Mouse (Mus musculus): Measurements from ENCODE around the gene Zeb2.

Gene Zeb2

DNA sequence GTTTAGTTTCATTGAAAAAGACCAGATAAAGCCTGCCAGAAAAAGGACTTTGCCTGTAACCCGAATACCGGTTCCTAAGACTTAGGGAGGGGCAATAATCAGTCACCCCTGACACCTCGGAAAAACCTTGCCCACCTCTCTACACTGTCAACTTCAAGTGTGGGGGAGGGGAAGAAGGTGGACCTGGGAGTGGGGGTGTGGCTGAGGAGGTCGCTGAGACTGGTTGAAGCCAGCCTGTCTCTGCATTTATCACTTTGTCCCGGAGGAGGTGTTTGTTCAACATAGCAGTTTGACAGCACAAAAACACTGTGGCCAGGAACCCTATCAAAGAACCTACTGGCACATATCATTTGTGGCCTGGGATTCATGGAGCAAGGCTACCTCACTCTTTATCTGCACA, 19.2 kb downstream of the Zeb2 start:
- no peak for DNase-seq (ENCODE audit: low read depth, low spot score)

DNA sequence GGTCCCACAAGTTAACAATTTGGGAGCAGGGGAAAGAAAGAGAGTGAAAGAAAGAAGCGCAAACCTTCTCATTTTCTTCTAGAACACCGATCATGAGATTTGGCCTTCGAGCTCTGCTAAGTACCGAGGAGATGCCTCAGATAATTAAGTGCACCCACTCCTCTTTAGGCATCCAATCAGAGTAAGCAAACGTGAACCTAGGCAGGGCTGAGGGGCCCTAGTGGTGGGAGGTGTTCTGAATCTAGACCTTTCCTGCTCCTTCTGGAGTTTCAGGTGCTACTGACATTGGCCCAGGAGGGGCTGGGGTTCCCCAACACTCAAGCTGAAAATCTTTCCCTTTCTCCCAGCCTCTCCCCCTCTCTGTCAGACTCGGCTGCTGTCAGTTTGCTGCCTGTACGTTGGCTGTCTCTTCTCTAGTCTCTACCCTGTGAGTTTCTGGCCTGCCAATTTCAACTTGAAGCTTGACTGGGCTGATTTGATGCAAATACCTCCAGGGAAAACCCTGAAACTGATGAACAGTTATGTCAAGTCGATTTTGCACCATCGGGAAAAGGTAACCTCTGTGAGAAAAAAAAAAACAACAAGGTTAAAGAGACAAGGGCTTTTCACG, 20.5 kb downstream of the Zeb2 start:
- no peak for DNase-seq (ENCODE audit: low read depth, low spot score)

DNA sequence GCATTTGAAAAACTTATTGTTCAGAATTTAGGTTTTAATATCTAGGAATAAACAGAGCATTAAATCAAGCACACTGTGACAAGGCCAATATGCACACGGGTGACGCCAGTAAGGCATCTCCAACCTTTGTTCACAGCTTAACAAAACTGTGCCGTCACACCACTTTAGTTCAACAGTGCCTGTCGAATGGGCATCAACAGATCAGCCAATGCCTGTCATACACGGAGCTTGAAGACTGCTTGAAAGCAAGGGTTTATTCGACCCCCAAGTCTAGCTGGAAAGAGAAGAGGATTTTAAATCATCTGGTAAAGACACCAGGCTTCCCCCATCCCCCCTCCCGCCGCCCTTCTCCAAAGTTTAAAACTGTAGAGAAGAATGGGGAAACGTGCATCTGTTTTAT, 21.4 kb downstream of the Zeb2 start:
- no peak for DNase-seq (ENCODE audit: low read depth, low spot score)

DNA sequence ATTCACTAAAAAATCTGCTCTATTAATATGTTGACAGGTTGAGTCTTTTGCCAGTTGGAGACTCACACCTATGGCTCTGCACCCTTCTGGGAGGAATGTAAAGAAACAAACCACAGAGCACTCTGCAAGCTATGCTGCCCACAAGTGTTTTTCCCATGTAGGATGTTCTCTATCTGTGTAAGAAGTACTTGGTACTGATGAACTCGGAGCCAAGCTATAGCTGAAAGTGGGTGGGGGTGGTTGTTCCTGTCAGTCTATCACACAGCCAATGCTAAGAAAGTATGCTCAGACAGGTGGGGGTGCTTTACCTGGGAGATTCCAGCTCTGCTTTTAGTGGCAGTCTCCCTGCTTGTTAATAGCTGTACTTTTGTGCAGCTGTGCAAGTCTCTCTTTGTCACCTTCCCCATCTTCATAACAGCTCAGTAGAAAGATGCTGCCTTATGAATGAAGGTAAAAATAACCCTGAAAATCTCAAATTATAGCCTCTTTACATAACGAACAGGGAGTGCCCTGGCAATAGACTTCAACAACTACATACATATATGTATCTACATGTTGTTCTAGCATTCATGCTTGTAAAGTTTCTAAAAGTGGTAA, 22.7 kb downstream of the Zeb2 start:
- no peak for DNase-seq (ENCODE audit: low read depth, low spot score)

DNA sequence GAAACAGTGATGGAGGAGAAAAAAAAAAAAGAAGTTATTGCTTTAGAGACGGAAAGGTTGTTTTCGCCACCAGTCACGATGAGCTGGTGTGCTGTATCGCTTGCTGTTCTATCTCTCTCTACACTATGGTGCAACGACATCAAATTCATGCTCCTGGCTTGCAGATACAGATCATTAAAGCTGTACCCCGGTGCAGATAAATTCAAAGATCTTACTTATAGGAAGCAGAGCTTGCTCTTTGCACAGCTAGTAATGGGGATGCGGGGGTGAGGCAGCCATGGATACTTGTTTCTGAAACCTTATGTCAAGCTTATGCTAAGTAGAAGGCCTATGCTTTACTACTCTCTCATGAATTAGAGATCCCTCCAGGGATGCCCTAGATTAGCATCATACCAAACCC, 23.7 kb downstream of the Zeb2 start:
- no peak for DNase-seq (ENCODE audit: low read depth, low spot score)

DNA sequence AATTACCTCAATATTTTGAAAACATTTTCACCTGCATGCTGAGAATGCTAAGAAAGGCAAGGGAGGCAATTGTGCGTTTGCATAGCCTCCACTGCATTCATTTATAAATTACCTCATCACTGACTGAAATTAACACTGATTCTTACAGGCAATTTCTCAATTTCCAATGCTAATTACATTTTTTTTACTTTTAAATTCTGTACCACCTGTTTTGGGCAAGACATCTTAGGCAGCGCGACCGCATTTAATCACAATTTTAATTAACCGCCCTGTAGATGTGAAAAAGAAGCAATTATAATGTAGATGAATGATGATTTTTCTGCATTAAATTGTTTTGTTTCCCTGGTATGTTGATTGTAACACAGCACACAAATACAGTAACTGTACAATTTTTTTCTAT, 24.5 kb downstream of the Zeb2 start:
- DNase-seq (ENCODE audit: low read depth, low spot score), result no peak

DNA sequence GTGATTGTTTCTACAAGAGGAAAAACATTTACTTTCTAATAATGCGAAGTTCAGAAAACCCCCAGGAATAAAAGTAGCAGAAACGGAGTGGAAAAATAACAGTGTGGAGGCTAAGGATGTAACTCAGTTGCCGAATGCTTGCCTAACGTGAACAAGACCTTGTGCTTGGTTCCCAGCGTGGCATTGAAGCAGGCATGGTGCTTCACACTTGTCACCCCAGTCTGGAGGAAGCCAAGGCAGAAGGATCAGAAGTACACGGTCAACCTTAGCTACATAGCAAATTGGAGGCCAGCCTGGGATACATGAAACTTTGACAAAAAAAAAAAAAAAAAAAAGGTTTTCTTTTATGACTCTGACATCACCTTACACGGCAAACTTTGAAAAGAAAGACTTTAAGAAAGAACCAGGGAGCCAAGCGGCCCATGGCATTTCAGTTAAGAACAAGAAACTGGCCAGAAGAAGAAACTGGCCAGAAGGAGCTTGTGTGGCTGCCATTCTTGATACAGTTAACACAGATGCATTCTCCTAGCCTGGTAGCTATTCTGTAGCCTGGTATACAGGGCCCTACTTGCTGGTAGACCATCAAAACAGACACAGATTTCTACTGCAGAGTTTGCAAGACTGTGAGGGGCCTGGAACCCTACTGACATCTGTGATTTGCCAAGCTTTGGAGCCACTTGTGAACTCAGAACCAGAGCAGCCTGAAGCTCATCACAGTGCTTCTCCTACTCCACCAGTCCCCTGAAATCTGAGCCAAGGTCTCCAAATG, 26.5 kb downstream of the Zeb2 start:
- DNase-seq (ENCODE audit: low read depth, low spot score), result no peak

DNA sequence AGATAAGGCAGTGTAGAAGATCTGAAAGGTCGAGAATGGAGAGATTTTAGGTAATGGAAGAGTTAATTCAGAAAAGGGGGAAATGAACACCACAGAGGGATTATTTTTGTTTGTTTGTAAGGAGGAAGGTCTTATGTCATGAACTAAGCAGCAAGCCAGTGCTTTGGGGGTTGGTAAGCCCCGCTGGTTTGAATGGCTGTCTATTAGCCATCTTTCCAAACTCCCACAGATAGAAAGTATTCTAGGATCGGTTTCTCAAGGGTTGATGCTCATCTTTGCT, 28.0 kb downstream of the Zeb2 start:
- DNase-seq (ENCODE audit: low read depth, low spot score), result no peak

DNA sequence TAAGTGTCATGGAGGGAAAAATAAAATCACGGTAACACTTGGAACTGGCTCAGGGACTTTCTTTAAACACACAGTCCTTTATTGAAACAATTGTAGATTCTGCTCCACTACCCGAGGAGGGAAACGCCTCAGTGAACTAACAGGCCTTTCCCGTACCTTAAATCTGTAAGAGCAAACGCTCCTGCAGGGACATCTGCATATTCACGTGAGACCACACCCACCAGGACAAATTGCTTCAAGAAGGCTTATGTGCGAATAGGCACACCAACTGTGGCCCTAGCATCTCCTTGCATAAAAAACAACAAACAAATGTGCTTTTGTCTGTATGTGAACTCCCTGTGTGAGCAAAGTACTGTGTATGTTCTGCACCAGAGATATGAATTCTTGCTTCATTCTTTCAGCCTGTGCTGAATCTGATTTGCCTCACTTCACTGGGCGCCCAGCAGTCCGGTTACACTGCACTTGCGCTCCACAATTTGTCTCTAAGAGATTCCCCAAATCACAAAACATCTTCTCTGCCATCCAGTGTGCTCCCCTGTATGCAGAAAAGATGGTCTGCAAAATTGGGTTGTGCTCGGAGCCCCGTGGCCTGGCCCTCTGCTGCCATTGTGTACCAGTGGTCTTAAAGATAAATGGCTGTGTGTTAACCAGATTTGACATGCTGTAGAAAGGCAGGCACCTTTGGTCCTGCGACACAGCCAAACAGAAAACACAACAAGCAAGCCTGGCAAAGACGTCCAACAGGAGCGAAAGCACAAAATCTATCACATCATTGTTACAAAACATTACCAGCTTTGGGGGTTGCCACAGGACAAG, 28.6 kb downstream of the Zeb2 start:
- no peak for DNase-seq (ENCODE audit: low read depth, low spot score)

DNA sequence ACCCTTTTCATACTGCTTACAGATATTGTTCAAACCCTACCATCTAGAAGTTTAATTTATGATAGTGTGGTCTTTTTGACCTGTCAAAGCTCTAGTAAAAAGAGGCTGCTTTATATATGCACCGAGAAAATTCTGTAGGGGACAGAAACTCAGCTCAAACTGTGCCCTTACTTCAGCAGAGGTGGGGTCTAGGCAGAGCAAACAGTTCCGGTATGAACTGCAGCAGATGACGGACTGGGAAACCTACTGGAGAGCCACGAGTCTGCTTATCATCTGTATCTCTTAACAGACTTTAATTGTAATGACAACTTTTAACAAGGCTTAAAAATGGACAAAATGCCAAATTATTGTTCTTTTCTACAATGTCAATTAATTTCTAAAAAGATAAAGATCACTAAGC, 30.0 kb downstream of the Zeb2 start:
- DNase-seq (ENCODE audit: low read depth, low spot score), result no peak

DNA sequence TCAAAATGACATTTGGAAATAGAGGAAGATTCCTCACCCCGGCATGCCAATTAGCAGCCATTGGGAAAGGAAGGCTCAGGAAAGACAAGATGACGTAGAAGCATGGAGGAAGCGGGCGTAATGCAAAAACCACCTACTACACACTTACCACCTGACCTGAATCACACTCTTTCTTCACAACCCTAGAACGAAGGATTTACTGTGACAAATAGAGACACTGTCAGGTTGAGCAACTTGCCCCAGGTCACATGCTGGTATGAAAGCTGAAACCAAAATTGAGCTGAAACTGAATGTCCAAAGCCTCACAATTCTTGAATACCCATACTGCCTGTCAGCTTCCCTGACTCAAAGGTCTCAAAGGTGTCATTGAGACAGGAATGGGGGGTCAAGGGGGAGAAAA, 31.5 kb downstream of the Zeb2 start:
- DNase-seq (ENCODE audit: low read depth, low spot score), result no peak

DNA sequence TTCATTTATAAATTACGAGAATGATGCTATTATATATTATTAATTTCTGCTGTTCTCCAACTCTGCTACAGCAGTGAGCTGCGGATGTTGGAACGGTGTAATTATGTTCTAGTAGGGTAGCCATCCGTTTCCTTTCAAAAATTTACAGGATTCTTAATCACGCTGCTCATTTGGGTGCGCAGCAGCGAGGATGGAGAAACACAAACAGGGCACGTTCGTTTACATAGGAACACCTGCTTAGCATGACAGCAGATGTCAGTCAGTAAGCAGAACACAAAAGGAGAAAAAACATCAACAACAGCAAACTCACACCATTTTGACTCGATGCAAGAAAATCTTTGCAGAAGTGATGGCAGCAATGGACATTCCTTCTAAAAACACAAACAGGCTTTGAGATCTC, 34.2 kb downstream of the Zeb2 start:
- DNase-seq (ENCODE audit: low read depth, low spot score), result no peak

DNA sequence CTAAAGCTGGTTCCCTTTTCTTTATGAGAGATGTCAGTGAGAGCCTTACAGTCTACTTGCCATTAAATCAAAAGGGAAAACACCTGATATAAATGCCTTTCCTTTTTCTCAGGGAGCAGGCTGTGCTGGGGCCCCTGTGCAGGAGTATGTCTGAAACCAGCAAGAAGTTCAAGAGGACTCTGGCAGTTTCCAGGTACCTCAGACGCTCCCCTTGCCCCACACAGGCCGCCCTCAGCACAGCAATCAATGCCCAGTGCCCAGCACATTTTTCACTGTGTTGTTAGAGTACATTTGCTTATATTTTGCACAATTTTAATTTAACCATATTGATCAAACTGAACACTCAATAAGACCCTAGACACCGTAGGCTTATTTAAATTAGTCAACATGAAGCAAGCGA, 35.6 kb downstream of the Zeb2 start:
- no peak for DNase-seq (ENCODE audit: low read depth, low spot score)

DNA sequence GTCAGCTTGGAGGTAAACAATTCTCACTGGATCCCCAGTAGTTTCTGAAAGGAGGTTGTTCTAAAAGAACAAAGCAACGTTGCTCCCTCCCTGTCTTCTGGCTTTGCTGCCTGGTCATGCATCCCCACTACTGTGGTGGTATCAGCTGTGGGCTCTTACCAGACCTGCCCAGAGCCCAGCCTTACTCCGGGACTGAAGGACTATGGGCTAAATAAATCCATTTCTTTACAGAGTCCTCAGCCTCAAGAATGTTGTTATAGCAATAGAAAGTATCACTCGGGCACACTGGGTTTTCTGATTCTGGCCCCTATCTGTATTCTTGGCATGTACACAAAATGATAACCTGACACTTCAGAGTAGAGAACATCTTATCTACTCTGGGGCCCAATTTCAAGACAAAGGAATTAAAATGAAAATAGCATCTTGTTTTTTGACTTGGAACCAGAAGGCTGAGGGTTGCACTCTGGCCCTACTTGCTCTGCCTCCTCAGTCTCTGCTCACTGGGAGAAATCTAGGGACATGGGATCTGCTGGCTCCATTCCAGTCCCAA, 39.2 kb downstream of the Zeb2 start:
- no peak for DNase-seq (ENCODE audit: low read depth, low spot score)

DNA sequence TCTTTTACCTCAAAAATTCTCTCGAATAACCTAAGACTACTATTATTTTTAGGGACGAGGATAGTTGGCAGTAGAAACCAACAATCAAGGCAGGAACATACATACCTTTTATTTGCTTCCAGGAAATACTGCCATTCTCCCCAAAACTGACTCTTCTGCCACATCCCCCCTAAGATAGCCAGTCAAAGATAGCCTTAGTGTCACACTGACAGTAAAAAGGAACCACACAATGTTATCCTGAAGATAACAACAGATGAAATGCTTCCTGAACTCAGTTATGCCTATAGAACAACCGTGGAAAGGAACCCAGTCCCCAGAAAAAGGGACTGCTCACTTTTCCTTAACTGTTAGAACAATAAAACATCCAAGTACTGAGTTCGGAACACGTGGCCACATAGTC, 39.8 kb downstream of the Zeb2 start:
- no peak for DNase-seq (ENCODE audit: low read depth, low spot score)

DNA sequence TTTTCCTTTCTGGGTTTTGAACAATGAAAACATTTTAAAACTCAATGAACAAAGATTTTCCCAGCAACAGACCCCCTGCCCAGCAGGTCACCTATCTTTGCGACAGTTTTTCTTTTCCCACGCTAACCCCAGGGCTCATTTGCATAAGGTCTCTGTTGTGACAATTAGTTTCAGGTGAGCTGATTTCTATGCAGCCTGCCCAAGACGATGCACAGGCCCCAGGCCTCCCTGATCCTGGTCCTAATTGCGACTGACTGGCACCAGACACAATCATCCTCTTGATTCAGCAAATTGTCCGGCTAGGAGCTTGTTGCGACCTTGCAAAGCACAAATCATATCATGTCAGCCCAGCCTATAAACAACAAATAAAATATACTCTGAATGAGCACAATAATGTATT, 44.2 kb downstream of the Zeb2 start:
- DNase-seq (ENCODE audit: low read depth, low spot score), result no peak

DNA sequence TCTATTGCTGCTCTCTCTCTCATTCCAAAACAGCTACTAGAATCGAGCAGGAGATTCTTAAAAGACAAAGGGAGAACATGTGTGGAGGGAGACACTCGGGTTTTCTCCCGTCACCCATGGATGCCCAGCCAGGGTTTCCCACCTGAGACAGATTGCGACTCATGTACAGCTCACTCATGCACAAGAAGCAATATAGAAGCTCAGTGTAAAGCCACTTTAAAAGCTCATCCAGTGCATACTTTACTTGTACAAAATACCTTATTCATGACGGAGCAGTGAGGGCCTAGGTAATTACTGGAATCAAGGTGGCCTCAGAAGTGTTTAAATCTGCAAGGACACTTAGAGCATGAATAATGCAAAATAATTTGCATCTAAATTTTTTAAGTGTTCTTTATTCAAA, 45.9 kb downstream of the Zeb2 start:
- DNase-seq (ENCODE audit: low read depth, low spot score), result no peak

DNA sequence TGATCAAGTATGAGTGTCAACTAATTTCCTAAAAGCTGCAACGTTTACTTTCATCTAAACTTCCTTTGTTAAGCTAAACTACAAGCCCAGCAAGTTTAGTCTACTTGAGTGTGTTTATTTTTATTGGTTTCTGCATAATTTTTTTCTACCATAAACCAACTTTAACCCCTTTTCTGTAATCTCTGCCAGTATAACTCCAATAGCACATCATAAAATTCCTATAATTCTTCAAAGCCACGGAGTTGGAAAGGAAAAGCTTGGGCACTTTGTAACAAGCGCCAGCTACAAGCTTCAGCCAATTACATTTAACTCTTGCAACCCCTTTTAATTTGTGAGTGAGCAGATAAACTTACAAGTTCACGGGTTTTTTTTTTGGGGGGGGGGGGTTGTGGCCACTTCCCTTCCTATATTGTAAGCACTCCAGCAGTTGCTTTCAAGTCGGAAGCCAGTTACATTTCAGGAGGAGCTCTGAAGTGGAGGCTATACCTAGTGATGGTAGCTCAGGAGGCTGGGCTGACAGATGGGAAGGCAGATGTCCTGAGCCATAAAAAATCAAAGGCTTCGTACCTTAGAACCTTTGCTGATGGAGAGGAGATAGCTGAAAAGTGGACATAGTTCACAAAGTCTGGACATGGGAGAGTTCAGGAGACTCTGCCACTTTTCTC, 46.5 kb downstream of the Zeb2 start:
- no peak for DNase-seq (ENCODE audit: low read depth, low spot score)

DNA sequence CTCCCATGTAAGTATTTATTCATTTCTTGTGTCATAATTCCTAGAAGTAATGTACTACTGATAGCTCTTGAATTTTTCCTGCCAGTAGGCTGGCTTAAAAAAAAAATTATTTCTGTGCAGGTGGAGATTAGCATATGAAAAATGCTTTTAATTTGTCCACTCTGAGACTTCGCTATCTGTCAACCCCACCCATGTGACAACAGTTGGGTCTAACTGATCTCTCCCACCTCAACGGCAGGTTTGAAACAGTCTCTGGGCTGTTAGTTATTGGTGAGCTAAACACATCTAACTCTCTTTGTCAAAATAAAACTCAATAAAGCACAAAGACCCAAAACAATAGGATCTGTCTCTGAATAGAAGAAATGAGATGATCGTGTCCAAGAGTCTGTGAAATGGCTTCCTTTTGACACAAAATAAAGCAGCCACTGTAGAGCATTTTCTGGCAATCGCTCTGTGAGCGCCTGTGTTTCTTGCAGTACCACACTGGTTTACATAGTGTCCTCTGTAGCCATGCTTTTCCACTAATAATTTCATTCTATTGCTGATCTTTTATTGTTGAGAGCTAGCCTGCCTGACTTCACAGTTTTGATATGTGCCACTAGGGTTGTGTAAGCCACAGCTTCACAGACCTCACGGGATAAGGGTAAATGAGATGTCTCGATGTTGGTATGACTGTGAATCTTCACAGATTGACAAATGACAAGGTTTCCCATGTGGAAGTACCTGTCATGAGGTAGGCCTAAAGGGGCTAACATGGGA, 48.2 kb downstream of the Zeb2 start:
- no peak for DNase-seq (ENCODE audit: low read depth, low spot score)

DNA sequence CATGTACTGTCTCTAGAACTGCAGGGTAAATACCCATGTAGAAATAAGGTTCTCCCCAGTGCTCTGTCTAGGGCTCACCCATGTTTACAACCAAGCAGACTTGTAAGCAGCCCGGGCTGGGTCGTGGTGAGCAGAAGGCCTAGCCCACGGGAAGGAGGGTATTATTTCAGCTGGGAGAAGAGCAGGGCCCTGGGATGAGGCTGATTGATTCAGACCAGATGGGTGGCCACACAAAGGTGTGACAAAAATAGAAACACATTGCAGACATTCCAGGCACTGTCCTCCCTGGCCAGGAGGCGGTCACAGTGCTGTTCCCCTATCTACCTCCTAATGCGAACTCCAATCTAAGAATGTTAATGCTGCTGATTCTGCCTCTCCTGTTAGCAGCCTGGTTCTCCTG, 50.1 kb downstream of the Zeb2 start:
- DNase-seq (ENCODE audit: low read depth, low spot score), result no peak

DNA sequence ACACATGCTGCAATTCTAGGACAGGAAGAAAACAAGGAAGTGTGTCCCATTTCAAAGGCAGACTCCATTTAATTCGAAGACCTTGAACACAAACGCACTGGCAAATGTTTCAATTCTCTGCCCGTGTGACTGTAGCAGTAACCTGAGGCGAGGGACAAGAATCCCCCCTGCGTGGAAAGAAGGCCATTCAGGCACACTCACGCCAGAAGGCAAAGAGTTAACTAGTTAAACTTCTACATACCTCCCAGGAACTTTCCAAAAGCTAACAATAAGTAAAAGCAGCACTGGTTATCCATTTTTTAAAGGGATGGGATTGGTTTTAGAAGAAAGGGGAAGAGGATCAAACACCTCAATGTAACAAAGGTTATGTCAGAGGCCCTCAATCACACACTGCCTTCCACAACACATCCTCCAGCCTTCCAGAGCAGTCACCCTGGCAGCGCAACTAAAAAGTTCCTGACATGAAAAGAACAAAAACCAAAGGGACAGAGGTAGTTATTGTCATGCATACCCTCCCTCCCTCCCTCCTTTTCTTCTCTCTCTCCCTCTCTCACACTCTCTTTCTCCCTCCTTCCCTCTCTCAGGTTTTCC, 53.8 kb downstream of the Zeb2 start:
- DNase-seq (ENCODE audit: low read depth, low spot score), result no peak
